Mouse (Mus musculus) heart, embryonic 11.5 days (tissue): ENCODE results near the gene Pcsk2. TPM values are rescaled to one million over a fixed set of nuclear protein-coding genes. Genes with fewer than 3 reads are reported as not detected.

Source experiments
- ATAC-seq: fragments of 200-750 bp; cut with Nextera tagmentation; replicated peaks from 2 replicates; pipeline ENCODE4 v1.8.0; 2017; ENCODE audit warnings: moderate library complexity; ENCODE audit not compliant: insufficient number of reproducible peaks, low FRiP score, low TSS enrichment
- H3K27ac ChIP-seq: fragments of 300-500 bp; sonication (generic); 2 replicates; pipeline ENCODE4 v1.5.1; 2014; ENCODE audit warnings: mild to moderate bottlenecking, low read depth, low read length
- H3K27me3 ChIP-seq: fragments of 300-500 bp; sonication (generic); 2 replicates; pipeline ENCODE4 v1.6.1; 2014; ENCODE audit warnings: mild to moderate bottlenecking, low read length, mixed read lengths; ENCODE audit not compliant: control insufficient read depth, insufficient read depth
- H3K36me3 ChIP-seq: fragments of 300-500 bp; sonication (generic); 2 replicates; pipeline ENCODE4 v1.6.1; 2014; ENCODE audit warnings: mild to moderate bottlenecking, low read length, moderate library complexity, mixed read lengths; ENCODE audit not compliant: control insufficient read depth, insufficient read depth
- H3K4me1 ChIP-seq: fragments of 300-500 bp; sonication (generic); 2 replicates; pipeline ENCODE4 v1.6.1; 2014; ENCODE audit warnings: low read length; ENCODE audit not compliant: control insufficient read depth, insufficient read depth
- H3K4me2 ChIP-seq: fragments of 300-500 bp; sonication (generic); 2 replicates; pipeline ENCODE4 v1.6.1; 2014; ENCODE audit warnings: mild to moderate bottlenecking, moderate library complexity
- H3K4me3 ChIP-seq: fragments of 300-500 bp; sonication (generic); 2 replicates; pipeline ENCODE4 v1.5.1; 2014; ENCODE audit warnings: low read depth, low read length
- H3K9ac ChIP-seq: fragments of 300-500 bp; sonication (generic); 2 replicates; pipeline ENCODE4 v1.6.1; 2014; ENCODE audit warnings: mild to moderate bottlenecking, low read depth, low read length, moderate library complexity
- H3K9me3 ChIP-seq: fragments of 300-500 bp; sonication (generic); replicated peaks from 2 replicates; pipeline ENCODE4 v1.6.1; 2016; ENCODE audit warnings: low read length; ENCODE audit not compliant: control insufficient read depth
- WGBS: fragments of 180-500 bp; shearing (Covaris S2); extraction: QIAGEN DNeasy Blood & Tissue Kit; methylation state at CpG from one replicate; pipeline ENCODE4 v1.1.7; 2014; ENCODE audit not compliant: insufficient replicate concordance; 5-methylcytosine and 5-hydroxymethylcytosine counted together
- polyA plus RNA-seq: library from polyadenylated mRNA; unstranded; fragments of >200 nt; fragmentation: Nextera tagmentation; extraction: Ambion mirVana; gene quantifications from 2 replicates; pipeline ENCODE4 v1.2.1, GENCODE M21; 2014

The Pcsk2 gene
- polyA plus RNA-seq, 1 experiment from 2014 or later, result 0.09 TPM

GRCm38 (mm10) chr2:143613466-143613865, 67.5 kb downstream of the Pcsk2 start:
- Histone ChIP-seq H3K9me3 (no peaks in the 10 kb centered on the region), H3K4me3 (no peak overlapping the region), H3K4me2 (no peak overlapping the region), H3K9ac (no peak overlapping the region), H3K27ac (no peak overlapping the region), H3K27me3 (no peaks in the 10 kb centered on the region), H3K36me3 (no peaks in the 10 kb centered on the region), H3K4me1 (no peaks in the 10 kb centered on the region)
- ATAC-seq, result no peak
- 72% methylated on average over 3 of the region's 3 CpGs for WGBS

GRCm38 (mm10) chr2:143614775-143615174, 68.8 kb downstream of the Pcsk2 start:
- Histone ChIP-seq H3K9ac (no peak overlapping the region), H3K27me3 (no peaks in the 10 kb centered on the region), H3K4me1 (no peaks in the 10 kb centered on the region), H3K4me3 (no peak overlapping the region), H3K4me2 (no peak overlapping the region), H3K9me3 (no peaks in the 10 kb centered on the region), H3K36me3 (no peaks in the 10 kb centered on the region), H3K27ac (no peak overlapping the region)
- no peak for ATAC-seq
- WGBS, result 67% methylated on average over 5 of the region's 5 CpGs

GRCm38 (mm10) chr2:143620916-143621315, 75.0 kb downstream of the Pcsk2 start:
- H3K9me3 ChIP-seq, result no peaks in the 10 kb centered on the region
- H3K36me3 ChIP-seq, result no peaks in the 10 kb centered on the region
- no peak overlapping the region for H3K27ac ChIP-seq
- no peak overlapping the region for H3K9ac ChIP-seq
- no peaks in the 10 kb centered on the region for H3K4me1 ChIP-seq
- no peak for ATAC-seq
- WGBS, result 43% methylated on average over 3 of the region's 3 CpGs
- no peak overlapping the region for H3K4me2 ChIP-seq
- no peak overlapping the region for H3K4me3 ChIP-seq
- H3K27me3 ChIP-seq, result no peaks in the 10 kb centered on the region

GRCm38 (mm10) chr2:143623916-143624315, 78.0 kb downstream of the Pcsk2 start:
- Histone ChIP-seq H3K4me1 (no peaks in the 10 kb centered on the region), H3K4me3 (no peak overlapping the region), H3K36me3 (no peaks in the 10 kb centered on the region), H3K9me3 (no peaks in the 10 kb centered on the region), H3K4me2 (no peak overlapping the region), H3K27me3 (no peaks in the 10 kb centered on the region), H3K9ac (no peak overlapping the region), H3K27ac (no peak overlapping the region)
- ATAC-seq, result no peak
- WGBS, result 54% methylated on average over 3 of the region's 3 CpGs

- no peak overlapping the region for H3K4me3 ChIP-seq
- no peak overlapping the region for H3K27ac ChIP-seq
- no peak for ATAC-seq
- H3K9ac ChIP-seq, result no peak overlapping the region
- H3K9me3 ChIP-seq, result no peaks in the 10 kb centered on the region
- H3K36me3 ChIP-seq, result no peaks in the 10 kb centered on the region
- no peaks in the 10 kb centered on the region for H3K4me1 ChIP-seq
- 81% methylated on average over 1 of the region's 1 CpGs for WGBS
- H3K27me3 ChIP-seq, result no peaks in the 10 kb centered on the region
- H3K4me2 ChIP-seq, result no peak overlapping the region
These were observed 97.3 kb downstream of the Pcsk2 start for GRCm38 (mm10) chr2:143643305-143643704.

- H3K36me3 ChIP-seq, result no peaks in the 10 kb centered on the region
- H3K27me3 ChIP-seq, result no peaks in the 10 kb centered on the region
- WGBS, result 72% methylated on average over 4 of the region's 4 CpGs
- H3K9ac ChIP-seq, result no peak overlapping the region
- H3K4me3 ChIP-seq, result no peak overlapping the region
- H3K27ac ChIP-seq, result no peak overlapping the region
- H3K4me1 ChIP-seq, result no peaks in the 10 kb centered on the region
- no peaks in the 10 kb centered on the region for H3K9me3 ChIP-seq
- no peak for ATAC-seq
- H3K4me2 ChIP-seq, result no peak overlapping the region
These were observed 98.4 kb downstream of the Pcsk2 start for GRCm38 (mm10) chr2:143644374-143644773.

- no peaks in the 10 kb centered on the region for H3K27me3 ChIP-seq
- H3K4me2 ChIP-seq, result no peak overlapping the region
- 76% methylated on average over 5 of the region's 5 CpGs for WGBS
- no peaks in the 10 kb centered on the region for H3K4me1 ChIP-seq
- H3K9ac ChIP-seq, result no peak overlapping the region
- H3K4me3 ChIP-seq, result no peak overlapping the region
- no peaks in the 10 kb centered on the region for H3K9me3 ChIP-seq
- no peaks in the 10 kb centered on the region for H3K36me3 ChIP-seq
- no peak for ATAC-seq
- no peak overlapping the region for H3K27ac ChIP-seq
These were observed 100.0 kb downstream of the Pcsk2 start for GRCm38 (mm10) chr2:143646001-143646400.

GRCm38 (mm10) chr2:143654621-143655020, 108.7 kb downstream of the Pcsk2 start:
- Histone ChIP-seq H3K4me3 (no peak overlapping the region), H3K4me1 (no peaks in the 10 kb centered on the region), H3K27ac (no peak overlapping the region), H3K27me3 (no peaks in the 10 kb centered on the region), H3K9ac (no peak overlapping the region), H3K4me2 (no peak overlapping the region), H3K36me3 (no peaks in the 10 kb centered on the region), H3K9me3 (no peaks in the 10 kb centered on the region)
- no peak for ATAC-seq
- WGBS, result 82% methylated on average over 4 of the region's 4 CpGs

- ATAC-seq, result no peak
- H3K36me3 ChIP-seq, result no peaks in the 10 kb centered on the region
- no peak overlapping the region for H3K27ac ChIP-seq
- H3K4me3 ChIP-seq, result no peak overlapping the region
- H3K9me3 ChIP-seq, result no peaks in the 10 kb centered on the region
- H3K9ac ChIP-seq, result no peak overlapping the region
- H3K27me3 ChIP-seq, result no peaks in the 10 kb centered on the region
- no peaks in the 10 kb centered on the region for H3K4me1 ChIP-seq
- 63% methylated on average over 4 of the region's 4 CpGs for WGBS
- no peak overlapping the region for H3K4me2 ChIP-seq
These were observed 111.0 kb downstream of the Pcsk2 start for GRCm38 (mm10) chr2:143656968-143657367.
